Mouse (Mus musculus): ENCODE measurements around the gene Dlg2. TPM values are rescaled to one million over a fixed set of nuclear protein-coding genes. Genes with fewer than 3 reads are reported as not detected.

Dlg2 gene
- polyA plus RNA-seq, 1 experiment from 2014 or later = 4.1 TPM

GRCm38 (mm10) chr7:92400551-92400950 is 1924.1 kb downstream of the Dlg2 start:
- H3K4me3 ChIP-seq (replicated peaks) = no peak overlapping the region
- H3K9me3 ChIP-seq = no peaks in the 10 kb centered on the region
- H3K4me1 ChIP-seq = no peaks in the 10 kb centered on the region
- no peak overlapping the region for H3K27ac ChIP-seq
- H3K9ac ChIP-seq = no peak overlapping the region
- H3K27me3 ChIP-seq (replicated peaks) = no peaks in the 10 kb centered on the region
- ATAC-seq (ENCODE audit: insufficient read depth, low FRiP score, low read depth) = no peak
- H3K36me3 ChIP-seq = no peaks in the 10 kb centered on the region
- H3K4me2 ChIP-seq = no peak overlapping the region
- 45% methylated on average over 1 of the region's 1 CpGs for WGBS

- WGBS = 49% methylated on average over 4 of the region's 4 CpGs
- H3K27ac ChIP-seq = no peak overlapping the region
- H3K4me2 ChIP-seq = no peak overlapping the region
- H3K4me1 ChIP-seq = no peaks in the 10 kb centered on the region
- no peaks in the 10 kb centered on the region for H3K27me3 ChIP-seq (replicated peaks)
- H3K9ac ChIP-seq = no peak overlapping the region
- no peaks in the 10 kb centered on the region for H3K9me3 ChIP-seq
- H3K36me3 ChIP-seq = no peaks in the 10 kb centered on the region
- H3K4me3 ChIP-seq (replicated peaks) = no peak overlapping the region
- ATAC-seq (ENCODE audit: insufficient read depth, low FRiP score, low read depth) = no peak
Measured at GRCm38 (mm10) chr7:92401001-92401688, 1924.7 kb downstream of the Dlg2 start.

GRCm38 (mm10) chr7:92408479-92408878 is 1932.0 kb downstream of the Dlg2 start:
- H3K4me1 ChIP-seq = no peaks in the 10 kb centered on the region
- 57% methylated on average over 5 of the region's 5 CpGs for WGBS
- H3K9ac ChIP-seq = no peak overlapping the region

DNA sequence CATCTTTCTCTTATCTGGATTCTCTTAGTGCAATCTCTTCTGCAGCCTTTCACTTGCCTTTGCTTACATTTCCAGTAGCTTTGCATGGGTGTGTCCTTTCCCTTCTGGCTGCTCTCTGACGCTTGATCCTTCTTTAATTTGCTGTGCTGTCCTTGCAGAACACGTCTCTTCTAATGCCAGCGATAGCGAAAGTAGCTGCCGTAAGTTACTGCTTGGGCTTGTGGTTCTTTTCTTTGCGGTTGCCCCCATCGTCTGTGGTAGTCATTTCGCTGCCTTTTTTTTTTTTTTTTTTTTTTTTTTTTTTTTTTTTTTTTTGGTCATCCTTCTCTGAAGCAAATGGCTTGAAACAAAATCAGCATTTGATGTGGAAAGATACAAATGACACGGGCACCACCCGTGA is 1944.0 kb downstream of the Dlg2 start:
- no peaks in the 10 kb centered on the region for H3K27me3 ChIP-seq (replicated peaks)
- H3K27ac ChIP-seq = no peak overlapping the region
- H3K4me1 ChIP-seq = no peaks in the 10 kb centered on the region
- no peaks in the 10 kb centered on the region for H3K9me3 ChIP-seq
- no peak overlapping the region for H3K4me2 ChIP-seq
- WGBS = 60% methylated on average over 10 of the region's 10 CpGs
- H3K9ac ChIP-seq = no peak overlapping the region
- ATAC-seq (ENCODE audit: insufficient read depth, low FRiP score, low read depth) = no peak
- H3K4me3 ChIP-seq (replicated peaks) = no peak overlapping the region
- H3K36me3 ChIP-seq = no peaks in the 10 kb centered on the region

More at GRCm38 (mm10) chr7:92408479-92408878, 1932.0 kb downstream of the Dlg2 start:
- no peak overlapping the region for H3K4me2 ChIP-seq
- H3K36me3 ChIP-seq = no peaks in the 10 kb centered on the region
- ATAC-seq (ENCODE audit: insufficient read depth, low FRiP score, low read depth) = no peak
- no peaks in the 10 kb centered on the region for H3K27me3 ChIP-seq (replicated peaks)
- H3K27ac ChIP-seq = no peak overlapping the region
- no peak overlapping the region for H3K4me3 ChIP-seq (replicated peaks)
- H3K9me3 ChIP-seq = no peaks in the 10 kb centered on the region

DNA sequence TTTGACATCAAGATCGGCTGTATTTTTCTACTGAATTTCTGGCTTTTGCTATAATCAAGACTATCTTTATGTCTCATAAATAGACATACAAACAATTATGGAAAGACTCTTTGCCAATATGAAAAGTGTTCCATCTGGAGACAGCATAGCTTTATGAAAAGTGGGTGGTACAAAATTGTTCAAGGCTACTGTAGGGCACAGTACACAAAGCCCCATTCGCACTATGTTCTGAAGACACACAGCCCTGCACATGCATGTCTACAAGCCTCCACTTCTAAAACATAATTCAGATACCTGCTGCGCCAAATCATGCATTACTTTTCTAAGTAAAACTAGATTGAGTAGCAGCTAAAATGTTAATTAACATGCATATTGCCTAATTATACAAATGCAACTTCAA is 1946.5 kb downstream of the Dlg2 start:
- Histone ChIP-seq H3K4me1 (no peaks in the 10 kb centered on the region), H3K36me3 (no peaks in the 10 kb centered on the region), H3K27me3 (replicated peaks) (no peaks in the 10 kb centered on the region), H3K4me3 (replicated peaks) (no peak overlapping the region), H3K27ac (no peak overlapping the region), H3K9ac (no peak overlapping the region), H3K9me3 (no peaks in the 10 kb centered on the region), H3K4me2 (no peak overlapping the region)
- ATAC-seq (ENCODE audit: insufficient read depth, low FRiP score, low read depth) = no peak
- 88% methylated on average over 3 of the region's 3 CpGs for WGBS

GRCm38 (mm10) chr7:92424703-92425102 is 1948.2 kb downstream of the Dlg2 start:
- 74% methylated on average over 3 of the region's 3 CpGs for WGBS
- Histone ChIP-seq H3K9me3 (no peaks in the 10 kb centered on the region), H3K4me1 (no peaks in the 10 kb centered on the region), H3K36me3 (no peaks in the 10 kb centered on the region), H3K27me3 (replicated peaks) (no peaks in the 10 kb centered on the region), H3K4me2 (no peak overlapping the region), H3K27ac (no peak overlapping the region), H3K4me3 (replicated peaks) (no peak overlapping the region), H3K9ac (no peak overlapping the region)
- ATAC-seq (ENCODE audit: insufficient read depth, low FRiP score, low read depth) = no peak

- ATAC-seq (ENCODE audit: insufficient read depth, low FRiP score, low read depth) = no peak
Measured at GRCm38 (mm10) chr7:92427280-92427679, 1950.8 kb downstream of the Dlg2 start.

GRCm38 (mm10) chr7:92428629-92429028 is 1952.2 kb downstream of the Dlg2 start:
- H3K9me3 ChIP-seq = no peaks in the 10 kb centered on the region
- H3K4me1 ChIP-seq = no peaks in the 10 kb centered on the region
- H3K4me2 ChIP-seq = no peak overlapping the region
- 59% methylated on average over 5 of the region's 5 CpGs for WGBS
- H3K36me3 ChIP-seq = no peaks in the 10 kb centered on the region
- H3K27me3 ChIP-seq (replicated peaks) = no peaks in the 10 kb centered on the region
- no peak overlapping the region for H3K9ac ChIP-seq
- no peak overlapping the region for H3K27ac ChIP-seq
- no peak overlapping the region for H3K4me3 ChIP-seq (replicated peaks)
- no peak; the same call in 1 of the 2 replicates for ATAC-seq (ENCODE audit: insufficient read depth, low FRiP score, low read depth)

More at GRCm38 (mm10) chr7:92427280-92427679, 1950.8 kb downstream of the Dlg2 start:
- Histone ChIP-seq H3K27me3 (replicated peaks) (no peaks in the 10 kb centered on the region), H3K9ac (no peak overlapping the region), H3K4me1 (no peaks in the 10 kb centered on the region), H3K4me3 (replicated peaks) (no peak overlapping the region), H3K9me3 (no peaks in the 10 kb centered on the region), H3K4me2 (no peak overlapping the region), H3K27ac (no peak overlapping the region), H3K36me3 (no peaks in the 10 kb centered on the region)
- WGBS = 61% methylated on average over 4 of the region's 4 CpGs

DNA sequence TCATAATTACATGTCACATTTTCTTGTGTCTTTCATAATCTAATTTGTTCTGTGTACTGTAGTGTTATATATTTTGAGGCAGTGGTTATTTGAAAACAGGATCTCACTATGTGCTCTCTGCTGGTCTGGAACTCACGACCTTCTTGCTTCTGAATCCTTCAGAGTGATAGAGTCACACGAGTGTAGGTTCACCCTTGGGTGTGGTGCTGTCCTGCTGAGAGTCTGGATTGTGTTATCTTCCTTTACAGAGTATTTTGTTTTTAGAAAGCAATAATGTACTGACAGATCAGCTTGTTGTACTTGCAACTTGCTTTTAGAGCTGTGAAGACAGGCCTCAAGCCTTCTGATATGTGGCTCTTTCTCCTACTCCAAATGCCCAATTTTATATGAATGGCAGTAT is 1953.8 kb downstream of the Dlg2 start:
- WGBS = 72% methylated on average over 2 of the region's 2 CpGs
- Histone ChIP-seq H3K4me3 (replicated peaks) (no peak overlapping the region), H3K9me3 (no peaks in the 10 kb centered on the region), H3K27me3 (replicated peaks) (no peaks in the 10 kb centered on the region), H3K9ac (no peak overlapping the region), H3K4me2 (no peak overlapping the region), H3K27ac (no peak overlapping the region), H3K36me3 (no peaks in the 10 kb centered on the region), H3K4me1 (no peaks in the 10 kb centered on the region)
- ATAC-seq (ENCODE audit: insufficient read depth, low FRiP score, low read depth) = no peak

- Histone ChIP-seq H3K4me2 (no peak overlapping the region), H3K9me3 (no peaks in the 10 kb centered on the region), H3K27me3 (replicated peaks) (no peaks in the 10 kb centered on the region), H3K4me1 (no peaks in the 10 kb centered on the region), H3K36me3 (no peaks in the 10 kb centered on the region), H3K9ac (no peak overlapping the region), H3K27ac (no peak overlapping the region), H3K4me3 (replicated peaks) (no peak overlapping the region)
- 92% methylated on average over 2 of the region's 2 CpGs for WGBS
- ATAC-seq (ENCODE audit: insufficient read depth, low FRiP score, low read depth) = no peak
Measured at GRCm38 (mm10) chr7:92437168-92437567, 1960.7 kb downstream of the Dlg2 start.

GRCm38 (mm10) chr7:92439503-92440487 is 1963.3 kb downstream of the Dlg2 start:
- no peak overlapping the region for H3K4me3 ChIP-seq (replicated peaks)
- no peaks in the 10 kb centered on the region for H3K27me3 ChIP-seq (replicated peaks)
- no peak overlapping the region for H3K9ac ChIP-seq
- H3K27ac ChIP-seq = no peak overlapping the region
- WGBS = 76% methylated on average over 8 of the region's 8 CpGs
- H3K36me3 ChIP-seq = no peaks in the 10 kb centered on the region
- no peaks in the 10 kb centered on the region for H3K4me1 ChIP-seq
- H3K9me3 ChIP-seq = no peaks in the 10 kb centered on the region
- no peak overlapping the region for H3K4me2 ChIP-seq
- ATAC-seq (ENCODE audit: insufficient read depth, low FRiP score, low read depth) = no peak

GRCm38 (mm10) chr7:92441611-92442010 is 1965.1 kb downstream of the Dlg2 start:
- H3K4me3 ChIP-seq (replicated peaks) = no peak overlapping the region
- H3K9me3 ChIP-seq = no peaks in the 10 kb centered on the region
- no peaks in the 10 kb centered on the region for H3K4me1 ChIP-seq
- no peaks in the 10 kb centered on the region for H3K27me3 ChIP-seq (replicated peaks)
- ATAC-seq (ENCODE audit: insufficient read depth, low FRiP score, low read depth) = no peak
- no peak overlapping the region for H3K9ac ChIP-seq
- no peak overlapping the region for H3K27ac ChIP-seq
- no peak overlapping the region for H3K4me2 ChIP-seq
- no peaks in the 10 kb centered on the region for H3K36me3 ChIP-seq
